Mouse (Mus musculus) stomach, embryonic 15.5 days (tissue): ENCODE measurements around the gene Phf23. TPM values are rescaled to one million over a fixed set of nuclear protein-coding genes. Genes with fewer than 3 reads are reported as not detected.

Source experiments
- microRNA counts: library from miRNA; unstranded; fragments of <30 nt; microRNA quantifications from one replicate; lab custom pipeline; 2016
- microRNA-seq: library from miRNA; unstranded; fragments of <30 nt; microRNA quantifications from one replicate; pipeline ENCODE4, GENCODE M21; 2016
- polyA plus RNA-seq: library from polyadenylated mRNA; unstranded; fragments of >200 nt; fragmentation: Nextera tagmentation; extraction: Ambion mirVana; gene quantifications from 2 replicates; pipeline ENCODE4 v1.2.1, GENCODE M21; 2015

Gene Phf23
- polyA plus RNA-seq, 1 experiment from 2014 or later = 59.4 TPM

MicroRNAs encoded within 50 kb of the gene (microRNA counts, 519-probe panel; counts per million panel counts)
- microRNA mmu-miR-324-3p (lab: Ali Mortazavi, UCI) (not detected), microRNA mmu-miR-324-5p (lab: Ali Mortazavi, UCI) (2,516 counts per million, percentile 57 among the panel's probes with 10 or more counts)

Small RNA genes lying within 50 kb of the gene (microRNA-seq; reads per million reads assigned to microRNA genes)
- gene Gm44349 = not detected
- 2,533 reads per million, percentile 84 among the genes with 10 or more reads in this experiment for gene Mir324

Other genes with a start within 250 kb of the Phf23 start
- gene Polr2a, start 237.1 kb upstream of the Phf23 start, polyA plus RNA-seq = 21.0 and 25.8 TPM in 2 replicates
- gene Slc35g3, start 233.8 kb upstream of the Phf23 start, polyA plus RNA-seq = 0.12 TPM in 1 of 2 replicates, not detected in the other
- 2.7 and 3.0 TPM in 2 replicates for gene Zbtb4, start 229.9 kb upstream of the Phf23 start, polyA plus RNA-seq
- 5.1 and 6.0 TPM in 2 replicates for gene Chrnb1, start 199.8 kb upstream of the Phf23 start, polyA plus RNA-seq
- gene Fgf11, start 193.9 kb upstream of the Phf23 start, polyA plus RNA-seq = 2.2 and 2.4 TPM in 2 replicates
- 19.9 and 20.4 TPM in 2 replicates for gene Tmem102, start 190.2 kb upstream of the Phf23 start, polyA plus RNA-seq
- not detected in 2 replicates for gene Gm39566, start 180.5 kb upstream of the Phf23 start, polyA plus RNA-seq
- not detected in 2 replicates for gene Spem2, start 177.3 kb upstream of the Phf23 start, polyA plus RNA-seq
- not detected in 2 replicates for gene Spem1, start 173.6 kb upstream of the Phf23 start, polyA plus RNA-seq
- 6.3 and 7.4 TPM in 2 replicates for gene Nlgn2, start 158.0 kb upstream of the Phf23 start, polyA plus RNA-seq
- 400 and 416 TPM in 2 replicates for gene Tmem256, start 157.3 kb upstream of the Phf23 start, polyA plus RNA-seq
- gene Plscr3, start 149.4 kb upstream of the Phf23 start, polyA plus RNA-seq = 80.8 and 81.3 TPM in 2 replicates
- gene Tnk1, start 137.0 kb upstream of the Phf23 start, polyA plus RNA-seq = 12.9 and 15.4 TPM in 2 replicates
- gene Tmem95, start 117.8 kb upstream of the Phf23 start, polyA plus RNA-seq = not detected in 2 replicates
- gene Kctd11, start 114.4 kb upstream of the Phf23 start, polyA plus RNA-seq = 7.8 and 9.2 TPM in 2 replicates
- 5.0 and 6.1 TPM in 2 replicates for gene Acap1, start 100.2 kb upstream of the Phf23 start, polyA plus RNA-seq
- 7.5 and 10.4 TPM in 2 replicates for gene 2810408A11Rik, start 94.8 kb upstream of the Phf23 start, polyA plus RNA-seq
- gene Neurl4, start 94.7 kb upstream of the Phf23 start, polyA plus RNA-seq = 7.2 and 8.0 TPM in 2 replicates
- 66.2 and 69.1 TPM in 2 replicates for gene Gps2, start 81.9 kb upstream of the Phf23 start, polyA plus RNA-seq
- gene Eif5a, start 73.8 kb upstream of the Phf23 start, polyA plus RNA-seq = 1,591 and 1,597 TPM in 2 replicates
- 2.9 and 3.3 TPM in 2 replicates for gene Ybx2, start 60.0 kb upstream of the Phf23 start, polyA plus RNA-seq
- 26.3 and 28.9 TPM in 2 replicates for gene Slc2a4, start 47.6 kb upstream of the Phf23 start, polyA plus RNA-seq
- gene Cldn7, start 31.0 kb upstream of the Phf23 start, polyA plus RNA-seq = 438 and 517 TPM in 2 replicates
- gene Ctdnep1, start 14.6 kb upstream of the Phf23 start, polyA plus RNA-seq = 23.0 and 23.2 TPM in 2 replicates
- 92.9 and 99.4 TPM in 2 replicates for gene Elp5, start 13.3 kb upstream of the Phf23 start, polyA plus RNA-seq
- gene Gabarap, start 4.6 kb upstream of the Phf23 start, polyA plus RNA-seq = 459 and 473 TPM in 2 replicates
- 31.9 and 33.9 TPM in 2 replicates for gene Dvl2, start 4.8 kb downstream of the Phf23 start, polyA plus RNA-seq
- 84.8 and 95.4 TPM in 2 replicates for gene Acadvl, start 19.6 kb downstream of the Phf23 start, polyA plus RNA-seq
- gene Dlg4, start 21.2 kb downstream of the Phf23 start, polyA plus RNA-seq = 8.2 and 9.7 TPM in 2 replicates
- gene Asgr1, start 58.3 kb downstream of the Phf23 start, polyA plus RNA-seq = 0.30 and 0.96 TPM in 2 replicates
- 0.81 and 0.85 TPM in 2 replicates for gene Asgr2, start 96.9 kb downstream of the Phf23 start, polyA plus RNA-seq
- 0.50 and 1.0 TPM in 2 replicates for gene Mgl2, start 134.6 kb downstream of the Phf23 start, polyA plus RNA-seq
- 0.93 and 1.2 TPM in 2 replicates for gene Clec10a, start 160.4 kb downstream of the Phf23 start, polyA plus RNA-seq
- 1.4 and 2.4 TPM in 2 replicates for gene Slc16a11, start 217.0 kb downstream of the Phf23 start, polyA plus RNA-seq
- 6.9 and 9.8 TPM in 2 replicates for gene Slc16a13, start 225.3 kb downstream of the Phf23 start, polyA plus RNA-seq
- gene Bcl6b, start 234.0 kb downstream of the Phf23 start, polyA plus RNA-seq = 10.9 and 13.6 TPM in 2 replicates
- gene 0610010K14Rik, start 242.1 kb downstream of the Phf23 start, polyA plus RNA-seq = 141 and 144 TPM in 2 replicates
- 8.7 and 11.0 TPM in 2 replicates for gene Gm21988, start 244.1 kb downstream of the Phf23 start, polyA plus RNA-seq
- 196 and 222 TPM in 2 replicates for gene Rnasek, start 244.1 kb downstream of the Phf23 start, polyA plus RNA-seq